Mouse (Mus musculus) C2C12 (cell line): ENCODE measurements around the gene Atp2a2.
A peak's percentile ranks its signal among the peaks of the same experiment; 100 is the strongest.

ENCODE experiments used
- CEBPB ChIP-seq: IDR thresholded peaks from one replicate; pipeline ENCODE4 v1.6.1; 2011; ENCODE audit warnings: low read depth, mild to moderate bottlenecking, control low read depth, moderate library complexity
- CTCF ChIP-seq: IDR thresholded peaks from one replicate; pipeline ENCODE4 v1.5.1; 2011; ENCODE audit not compliant: control insufficient read depth, insufficient read depth, insufficient read length
- FOSL1 ChIP-seq: IDR thresholded peaks from one replicate; pipeline ENCODE4 v1.8.0; 2011; ENCODE audit warnings: mild to moderate bottlenecking, low read length; ENCODE audit not compliant: poor library complexity, insufficient read depth, severe bottlenecking
- MAX ChIP-seq: IDR thresholded peaks from one replicate; pipeline ENCODE4 v1.6.1; 2011; ENCODE audit warnings: mild to moderate bottlenecking, control low read depth
- MYOG ChIP-seq: IDR thresholded peaks from one replicate; pipeline ENCODE4 v1.6.1; 2011; ENCODE audit not compliant: control insufficient read depth, insufficient read length; ENCODE audit errors: extremely low read depth
- USF1 ChIP-seq: IDR thresholded peaks from one replicate; pipeline ENCODE4 v1.6.1; 2011; ENCODE audit warnings: low read depth, mild to moderate bottlenecking, control low read depth, moderate library complexity

DNA sequence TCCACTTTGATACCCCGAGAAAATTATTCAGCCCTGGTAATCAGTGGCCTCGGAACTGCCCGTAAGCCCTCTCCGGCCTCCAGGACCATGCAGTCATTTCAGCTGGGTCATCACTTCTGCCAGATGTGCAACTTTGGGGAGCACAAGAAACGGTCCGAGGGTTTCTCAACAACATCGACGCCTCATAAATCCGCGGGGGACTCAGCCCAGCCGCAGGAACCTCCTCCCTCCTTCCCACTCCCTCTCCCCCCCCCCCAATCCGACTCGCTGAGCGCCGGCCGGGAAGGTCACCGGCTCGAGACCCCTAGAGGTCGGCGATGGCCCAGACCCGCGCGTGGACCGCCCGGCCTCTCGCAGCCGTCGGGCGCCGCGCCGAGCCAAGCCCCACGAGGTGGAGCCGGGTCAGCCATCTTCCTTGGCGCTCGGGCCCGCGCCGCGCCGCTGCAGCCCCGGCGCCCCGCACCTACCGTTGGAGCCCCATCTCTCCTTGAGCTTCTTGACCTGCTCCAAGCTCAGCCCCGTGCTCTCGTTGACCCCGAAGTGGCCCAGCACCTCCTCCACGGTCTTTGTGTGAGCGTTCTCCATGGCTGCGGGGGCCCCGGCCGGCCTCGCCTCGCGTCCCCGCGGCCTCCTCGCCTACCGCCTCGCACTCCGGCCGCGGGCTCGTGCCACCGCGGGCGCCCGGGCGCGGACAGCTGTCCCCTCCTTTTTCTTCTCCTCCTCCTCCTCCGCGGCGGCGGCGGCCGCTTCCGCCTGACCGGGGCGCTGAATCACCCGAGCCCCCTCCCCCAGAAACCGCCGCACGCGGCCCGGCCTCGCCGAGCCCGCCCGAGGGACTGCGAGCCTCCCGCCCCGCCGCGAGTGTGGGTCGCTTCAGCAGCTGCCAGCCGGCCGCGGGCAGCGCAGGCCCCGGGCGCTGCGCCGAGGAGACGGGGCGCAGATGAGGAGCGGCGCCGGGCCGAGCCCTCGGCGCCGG, 636 bp downstream of the Atp2a2 start:
- no peak for TF ChIP-seq CTCF
- TF ChIP-seq MAX: peak; percentile 11
- no peak for TF ChIP-seq MYOG
- no peak for TF ChIP-seq USF1
- TF ChIP-seq CEBPB: no peak
- no peak for TF ChIP-seq FOSL1
